In genomic region chr4:132532496-132532895, GRCm38 (mm10) we compare ENCODE assay signal across 8 mouse cellular contexts. TPM values are rescaled to one million over a fixed set of nuclear protein-coding genes. Genes with fewer than 3 reads are reported as not detected.
DNase-seq lines count a peak whose midpoint lies in the region; ATAC-seq and TF ChIP-seq lines count a peak whose summit lies in the region.

No protein-coding gene starts in this region.

- peaks cover 10% of the 10 kb centered on the region for H3K4me1 ChIP-seq in heart, embryonic 11.5 days (ENCODE audit: control insufficient read depth, insufficient read depth, low read length)
- H3K4me1 ChIP-seq in neural tube, embryonic 12.5 days = peaks cover 35% of the 10 kb centered on the region

- no peak for TF ChIP-seq CTCF in gastrocnemius, adult 2 months (IDR thresholded peaks at IDR 0.05)

- WGBS in heart, embryonic 11.5 days (ENCODE audit: insufficient replicate concordance) = 1% methylated on average over 5 of the region's 5 CpGs
- WGBS in neural tube, embryonic 12.5 days = 46% methylated on average over 5 of the region's 5 CpGs

- no peaks in the 10 kb centered on the region for H3K27me3 ChIP-seq in heart, embryonic 11.5 days (ENCODE audit: control insufficient read depth, insufficient read depth, low read length)
- no peaks in the 10 kb centered on the region for H3K27me3 ChIP-seq in neural tube, embryonic 12.5 days (replicated peaks)

- peak overlapping the region; percentile 76 for H3K4me2 ChIP-seq in heart, embryonic 11.5 days
- peak overlapping the region; percentile 90 for H3K4me2 ChIP-seq in neural tube, embryonic 12.5 days (replicated peaks)

- H3K4me3 ChIP-seq in gastrocnemius, adult 2 months = peak overlapping the region; percentile 89
- peak overlapping the region; percentile 85 for H3K4me3 ChIP-seq in heart, embryonic 11.5 days (ENCODE audit: low read depth, low read length)
- H3K4me3 ChIP-seq in neural tube, embryonic 12.5 days = peak overlapping the region; percentile 72

- peaks cover 16% of the 10 kb centered on the region for H3K36me3 ChIP-seq in heart, embryonic 11.5 days (ENCODE audit: control insufficient read depth, insufficient read depth, low read length)
- peaks cover 20% of the 10 kb centered on the region for H3K36me3 ChIP-seq in neural tube, embryonic 12.5 days

- DNase-seq in gastrocnemius, adult 2 months = no peak
- DNase-seq in gastrocnemius, postnatal 4 days (ENCODE audit: low spot score in 2 of 2) = no peak
- DNase-seq in brain, adult 2 months (ENCODE audit: low read depth, low spot score) = peak; percentile 48
- peak; percentile 75 for DNase-seq in kidney, postnatal 14 days
- no peak for DNase-seq in gastrocnemius, adult 8-10 months (ENCODE audit: low spot score in 2 of 2)
- DNase-seq in T-cell, adult 2 months (ENCODE audit: low spot score) = no peak

- no peaks in the 10 kb centered on the region for H3K9me3 ChIP-seq in heart, embryonic 11.5 days (replicated peaks; ENCODE audit: control insufficient read depth, low read length)
- H3K9me3 ChIP-seq in neural tube, embryonic 12.5 days = no peaks in the 10 kb centered on the region

- H3K27ac ChIP-seq in gastrocnemius, adult 2 months = peak overlapping the region; percentile 90
- peak overlapping the region; percentile 95 for H3K27ac ChIP-seq in heart, embryonic 11.5 days (ENCODE audit: low read depth, low read length)
- no peak overlapping the region for H3K27ac ChIP-seq in neural tube, embryonic 12.5 days

- peak overlapping the region; percentile 97 for H3K9ac ChIP-seq in heart, embryonic 11.5 days (ENCODE audit: low read depth, low read length)
- peak overlapping the region; percentile 92 for H3K9ac ChIP-seq in neural tube, embryonic 12.5 days

- intact Hi-C loops in gastrocnemius, adult 2 months (cut with DNase I) = loop anchor here (2.0 kb wide), 1 partner anchor 14 kb away; no protein-coding TSS in a partner anchor

- ATAC-seq in heart, embryonic 11.5 days (replicated peaks; ENCODE audit: insufficient number of reproducible peaks, low FRiP score, low TSS enrichment) = no peak; the same call in 1 of the 2 replicates
- ATAC-seq in neural tube, embryonic 12.5 days (ENCODE audit: low FRiP score, low read depth) = peak; percentile 3; the same call in 1 of the 2 replicates

RNA-seq across cellular contexts. Expression of gene Atpif1, which starts 1.0 kb away (rescaled TPM):
- 10 to 100 TPM; 41.0 to 60.0 TPM for total RNA-seq in gastrocnemius, adult 2 months (2021)
- total RNA-seq in gastrocnemius, postnatal 4 days (2021) = 100 to 1,000 TPM; 213 to 218 TPM
- 1,210 and 1,262 TPM in 2 replicates for polyA plus RNA-seq in heart, embryonic 11.5 days (2014; fragmentation: Nextera tagmentation; extraction: Ambion mirVana)
- 1,288 and 1,313 TPM in 2 replicates for polyA plus RNA-seq in neural tube, embryonic 12.5 days (2016; fragmentation: Nextera tagmentation; extraction: Ambion mirVana)
- 10 to 100 TPM; 48.3 to 57.9 (median 49.7) TPM for total RNA-seq in gastrocnemius, adult 8-10 months (2022)

RNA-seq across cellular contexts. Expression of gene Dnajc8, which starts 2.9 kb away (rescaled TPM):
- 10 to 100 TPM; 47.2 to 59.3 TPM for total RNA-seq in gastrocnemius, adult 2 months (2021)
- 10 to 100 TPM; 71.4 to 79.4 TPM for total RNA-seq in gastrocnemius, postnatal 4 days (2021)
- 157 and 162 TPM in 2 replicates for polyA plus RNA-seq in heart, embryonic 11.5 days (2014; fragmentation: Nextera tagmentation; extraction: Ambion mirVana)
- polyA plus RNA-seq in neural tube, embryonic 12.5 days (2016; fragmentation: Nextera tagmentation; extraction: Ambion mirVana) = 167 and 191 TPM in 2 replicates
- 10 to 100 TPM; 34.4 to 50.4 (median 38.8) TPM for total RNA-seq in gastrocnemius, adult 8-10 months (2022)

RNA-seq across cellular contexts. Expression of gene Sesn2, which starts 22.2 kb away (rescaled TPM):
- 1 to 10 TPM; 1.5 to 2.1 TPM for total RNA-seq in gastrocnemius, adult 2 months (2021)
- total RNA-seq in gastrocnemius, postnatal 4 days (2021) = 1 to 10 TPM; 2.0 to 2.8 TPM
- polyA plus RNA-seq in heart, embryonic 11.5 days (2014; fragmentation: Nextera tagmentation; extraction: Ambion mirVana) = 4.1 and 6.2 TPM in 2 replicates
- polyA plus RNA-seq in neural tube, embryonic 12.5 days (2016; fragmentation: Nextera tagmentation; extraction: Ambion mirVana) = 10.2 and 10.3 TPM in 2 replicates
- 1 to 10 TPM; 2.1 to 2.5 (median 2.2) TPM for total RNA-seq in gastrocnemius, adult 8-10 months (2022)

RNA-seq across cellular contexts. Expression of gene Ptafr, which starts 31.4 kb away (rescaled TPM):
- total RNA-seq in gastrocnemius, adult 2 months (2021) = under 1 TPM; 0.56 to 0.98 TPM
- total RNA-seq in gastrocnemius, postnatal 4 days (2021) = 1 to 10 TPM; 3.5 to 3.9 TPM
- polyA plus RNA-seq in heart, embryonic 11.5 days (2014; fragmentation: Nextera tagmentation; extraction: Ambion mirVana) = 0.23 and 0.40 TPM in 2 replicates
- polyA plus RNA-seq in neural tube, embryonic 12.5 days (2016; fragmentation: Nextera tagmentation; extraction: Ambion mirVana) = 0.64 and 0.66 TPM in 2 replicates
- 1 to 10 TPM in 1 of 4 experiments, under 1 TPM in 3; 0.15 to 1.0 (median 0.50) TPM for total RNA-seq in gastrocnemius, adult 8-10 months (2022)

Comparison
In these comparisons a context has a peak if more than half of its experiments do, and no peak if none do; other contexts are left out.
1. DNase-seq: peak in brain, adult 2 months (single experiment) and kidney, postnatal 14 days (single experiment); none in gastrocnemius, adult 2 months (single experiment), gastrocnemius, postnatal 4 days (0 of 2), gastrocnemius, adult 8-10 months (0 of 2) and T-cell, adult 2 months (single experiment).
2. Peak in every context shown above with its lines, with median percentiles within 50 percentile points of each other: H3K4me3 ChIP-seq.